Mouse (Mus musculus) embryo, embryonic 11 days (tissue): ENCODE data around the gene Lamp1.

Experiments used
- DNase-seq: peaks from one replicate; pipeline ENCODE4 v3.0.0-alpha.2; 2015

Gene Lamp1

DNA sequence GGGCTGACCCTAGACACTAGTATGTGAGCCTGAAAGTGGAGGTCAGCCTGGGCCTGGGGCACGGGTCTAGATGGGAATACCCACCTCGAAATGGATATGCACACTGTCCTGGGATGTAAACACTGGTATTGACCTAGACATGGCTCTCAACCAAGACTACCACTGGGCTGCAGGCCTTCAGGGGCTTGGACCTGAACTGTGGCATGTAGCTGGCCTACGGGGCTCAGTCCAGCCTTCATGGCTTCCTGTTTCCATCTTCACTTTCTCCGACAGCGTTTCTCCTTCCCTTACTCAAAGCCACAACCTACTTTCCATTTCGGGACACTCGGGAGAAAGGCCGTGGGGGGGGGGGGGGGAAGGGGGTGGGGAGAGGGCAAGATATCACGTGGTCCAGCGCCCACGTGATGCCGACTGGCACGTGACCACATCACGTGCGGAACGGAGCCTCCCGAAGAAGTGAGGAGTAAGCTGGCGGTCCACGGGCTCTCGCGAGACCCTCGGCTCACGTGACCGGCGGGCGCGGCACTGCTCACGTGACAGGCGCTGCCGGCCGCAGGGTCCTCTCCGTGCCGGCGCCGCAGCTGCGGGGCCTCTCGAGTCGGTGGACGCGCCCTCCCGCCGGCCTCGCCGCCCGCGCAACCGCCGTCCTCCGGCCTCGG, at the start of gene Lamp1:
TSS of gene Lamp1 (plus strand) at position 444 of the 659 bp plus-strand sequence.
- peak; percentile 100 for DNase-seq

GRCm38 (mm10) chr8:13109416-13109960, 49.5 kb upstream of the Lamp1 start:
- no peak for DNase-seq

DNA sequence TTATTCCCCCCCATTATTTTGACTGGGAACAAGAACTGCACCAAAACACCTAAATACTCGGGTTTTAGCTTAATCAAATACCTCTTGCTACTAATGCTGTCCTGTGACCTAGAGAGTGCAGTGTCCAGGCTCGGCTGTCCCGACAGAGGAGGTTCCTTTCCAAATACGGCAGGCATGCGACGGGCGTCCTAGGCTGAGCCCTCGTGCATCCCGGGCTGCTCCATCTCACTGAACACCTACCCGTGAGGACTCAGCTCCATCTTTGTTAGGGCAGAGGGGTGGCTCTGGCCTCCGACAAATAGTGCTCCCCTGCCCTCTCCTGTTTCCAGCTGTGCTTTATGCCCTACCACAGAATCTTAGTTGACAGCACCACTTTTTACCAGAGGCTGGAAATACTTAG, 47.0 kb upstream of the Lamp1 start:
- no peak for DNase-seq

DNA sequence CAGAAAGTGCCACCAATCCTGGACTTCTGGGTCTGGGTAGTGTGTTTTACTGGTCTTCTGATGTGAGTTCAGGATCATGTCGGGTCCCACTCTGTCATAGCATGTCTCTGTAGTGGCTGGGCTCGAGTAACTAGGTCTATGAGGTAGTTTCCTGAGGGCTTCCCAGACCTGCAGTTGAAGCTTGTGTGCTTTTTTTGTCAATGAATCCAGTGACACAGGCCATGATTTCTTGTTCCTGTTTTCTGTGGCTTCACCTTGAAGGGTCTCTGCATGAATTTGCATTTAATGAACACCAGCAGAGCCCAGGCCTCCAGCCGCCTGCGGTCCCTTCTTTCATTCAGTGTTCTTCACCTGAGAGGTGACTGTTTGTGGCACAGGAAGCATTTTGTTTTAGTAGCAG, 45.7 kb upstream of the Lamp1 start:
- DNase-seq = no peak

GRCm38 (mm10) chr8:13117096-13117495, 41.9 kb upstream of the Lamp1 start:
- no peak for DNase-seq

DNA sequence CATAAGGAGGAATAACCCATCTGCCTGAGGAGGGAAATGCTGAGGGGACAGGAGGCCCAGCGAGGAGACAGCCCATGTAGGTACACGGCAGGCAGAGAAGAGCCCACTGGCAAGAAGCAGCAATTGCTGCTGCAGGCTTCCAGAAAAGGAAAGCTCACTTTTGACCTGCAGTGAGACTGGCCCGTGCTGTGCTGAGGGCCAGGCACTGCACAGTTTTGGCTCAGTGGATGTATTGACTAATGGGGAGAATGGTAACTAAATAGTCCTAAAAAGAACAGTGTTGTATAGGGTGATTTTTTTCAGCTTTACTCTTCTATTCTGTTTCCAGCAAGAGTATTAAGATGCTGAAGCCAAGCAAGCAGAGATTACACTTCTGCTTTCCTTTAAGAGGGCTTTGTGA, 40.4 kb upstream of the Lamp1 start:
- DNase-seq = no peak

DNA sequence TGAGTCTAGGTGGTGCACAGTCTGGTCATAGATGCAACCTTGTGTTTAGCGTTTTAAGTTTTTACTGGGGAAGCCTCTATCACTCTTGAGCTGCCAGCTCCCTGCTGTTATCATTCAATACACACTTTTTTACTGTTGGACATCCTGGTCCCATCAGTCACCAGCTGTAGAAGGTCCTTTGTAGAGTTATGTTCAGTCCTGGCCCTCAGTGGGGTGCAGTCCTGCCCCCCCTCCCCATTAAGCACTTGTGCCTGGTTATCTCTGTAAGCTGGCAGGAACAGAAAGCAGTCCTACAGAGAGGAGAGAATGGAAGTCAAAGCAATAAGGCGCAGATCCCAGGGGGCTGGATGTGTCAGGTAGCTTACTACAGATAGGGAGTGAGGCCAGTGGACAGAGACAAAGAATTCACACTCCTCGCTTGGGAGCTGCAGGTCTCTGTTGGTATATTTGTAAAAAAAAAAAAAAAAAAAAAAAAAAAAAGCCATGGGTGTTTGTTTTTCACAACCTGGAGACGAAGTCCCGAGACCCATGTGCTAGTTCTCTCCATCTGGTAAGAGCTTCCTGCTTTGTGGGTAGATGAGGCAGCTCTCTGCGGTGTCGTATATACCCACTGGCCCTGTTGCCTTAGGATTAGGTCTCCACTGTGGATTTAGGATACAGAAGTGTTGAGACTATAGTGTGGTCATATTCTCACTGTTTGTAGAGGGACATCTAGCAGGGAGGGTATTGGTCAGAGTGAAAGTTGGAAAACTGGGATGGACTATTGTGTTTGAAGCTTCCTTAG, 37.9 kb upstream of the Lamp1 start:
- DNase-seq = no peak

DNA sequence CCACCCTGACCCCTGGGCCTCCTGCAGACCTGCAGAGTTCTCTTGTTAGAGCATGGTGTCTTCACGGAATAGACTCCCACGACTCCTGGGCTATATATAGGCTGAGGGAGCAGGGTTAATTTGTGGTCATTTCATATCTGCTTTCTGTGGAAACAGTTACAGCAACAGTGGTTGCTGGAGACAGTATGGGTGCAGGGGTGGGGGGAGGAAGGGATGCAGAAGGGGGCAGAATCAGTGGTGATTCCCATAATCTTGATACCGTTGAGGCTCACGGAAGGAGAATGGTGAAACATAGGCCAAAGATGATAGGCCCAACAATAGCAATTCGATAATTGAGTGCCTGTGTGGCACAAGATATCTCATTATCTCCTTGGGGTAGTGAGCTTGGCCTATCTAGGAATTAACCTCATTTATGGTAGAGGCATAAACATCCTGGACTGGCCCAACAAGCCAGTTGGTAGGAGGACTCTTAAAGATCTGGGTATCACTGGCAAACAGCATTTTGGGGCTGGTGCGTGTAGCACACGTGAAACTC, 36.0 kb upstream of the Lamp1 start:
- no peak for DNase-seq

DNA sequence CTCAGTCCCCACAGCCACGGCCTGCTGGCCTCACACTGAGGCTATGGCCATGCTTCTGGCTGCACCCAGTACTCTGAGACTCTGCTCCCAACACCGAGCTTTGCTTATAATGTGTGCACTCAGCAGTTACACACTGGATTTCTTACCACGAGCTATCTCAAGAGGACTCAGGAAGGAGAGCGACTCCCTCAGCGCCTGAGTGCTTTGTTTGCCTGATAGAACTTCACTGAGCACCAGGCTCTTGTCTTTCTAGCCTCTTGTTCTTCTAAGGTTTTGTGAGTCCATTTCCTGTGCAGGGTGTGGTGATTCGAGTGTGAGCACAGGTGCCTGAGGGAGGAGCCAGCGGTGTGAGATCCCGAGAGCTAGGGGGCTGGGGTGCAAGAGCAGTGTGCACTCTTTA, 34.1 kb upstream of the Lamp1 start:
- no peak for DNase-seq

- peak; percentile 70 for DNase-seq
Measured at GRCm38 (mm10) chr8:13132220-13132619, 26.7 kb upstream of the Lamp1 start.

- no peak for DNase-seq
Measured at GRCm38 (mm10) chr8:13139641-13140182, 19.2 kb upstream of the Lamp1 start.

GRCm38 (mm10) chr8:13141681-13142080, 17.3 kb upstream of the Lamp1 start:
- DNase-seq = no peak

GRCm38 (mm10) chr8:13148476-13148875, 10.5 kb upstream of the Lamp1 start:
- no peak for DNase-seq

DNA sequence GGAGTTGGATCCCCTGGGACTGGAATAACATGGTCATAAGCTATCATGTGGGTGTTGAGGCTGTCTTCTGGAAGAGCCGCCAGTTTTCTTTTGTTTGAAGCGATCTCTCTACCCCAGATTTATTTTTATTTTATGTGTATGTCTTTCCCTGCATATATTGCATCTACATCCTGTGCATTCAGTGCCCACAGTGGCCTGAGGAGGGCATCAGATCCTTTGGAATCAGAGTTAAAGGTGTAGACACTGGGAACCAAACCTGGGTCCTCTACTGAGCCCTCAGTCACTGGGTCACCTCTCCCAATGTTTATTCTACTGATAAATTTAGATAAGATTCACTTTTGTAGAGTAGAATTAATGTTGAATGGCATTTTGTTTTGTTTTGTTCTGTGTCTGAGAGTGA, 9.7 kb upstream of the Lamp1 start:
- no peak for DNase-seq

GRCm38 (mm10) chr8:13149866-13150265, 9.1 kb upstream of the Lamp1 start:
- DNase-seq = no peak

- DNase-seq = no peak
Measured at GRCm38 (mm10) chr8:13150929-13151328, 8.0 kb upstream of the Lamp1 start.

GRCm38 (mm10) chr8:13154099-13154498, 4.9 kb upstream of the Lamp1 start:
- DNase-seq = no peak

DNA sequence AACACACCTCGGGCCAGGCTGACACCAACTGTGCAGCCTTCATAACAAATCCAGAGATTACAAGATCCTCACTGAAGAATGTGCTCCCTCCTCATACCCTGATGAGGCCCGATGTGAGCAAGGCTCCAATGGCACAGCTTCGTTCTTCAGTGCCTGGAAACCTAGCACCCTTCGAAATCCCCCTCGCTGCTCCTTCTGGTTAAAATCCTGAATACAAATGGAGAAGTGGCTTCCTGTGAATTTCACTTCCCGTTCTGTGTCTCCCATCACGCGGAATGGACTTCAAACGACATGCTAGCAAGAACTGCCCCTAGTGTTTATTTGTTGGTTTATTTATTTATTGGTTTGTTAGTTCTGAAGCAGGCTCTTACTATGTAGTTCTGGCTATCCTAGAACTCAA, 3.6 kb upstream of the Lamp1 start:
- DNase-seq = no peak

DNA sequence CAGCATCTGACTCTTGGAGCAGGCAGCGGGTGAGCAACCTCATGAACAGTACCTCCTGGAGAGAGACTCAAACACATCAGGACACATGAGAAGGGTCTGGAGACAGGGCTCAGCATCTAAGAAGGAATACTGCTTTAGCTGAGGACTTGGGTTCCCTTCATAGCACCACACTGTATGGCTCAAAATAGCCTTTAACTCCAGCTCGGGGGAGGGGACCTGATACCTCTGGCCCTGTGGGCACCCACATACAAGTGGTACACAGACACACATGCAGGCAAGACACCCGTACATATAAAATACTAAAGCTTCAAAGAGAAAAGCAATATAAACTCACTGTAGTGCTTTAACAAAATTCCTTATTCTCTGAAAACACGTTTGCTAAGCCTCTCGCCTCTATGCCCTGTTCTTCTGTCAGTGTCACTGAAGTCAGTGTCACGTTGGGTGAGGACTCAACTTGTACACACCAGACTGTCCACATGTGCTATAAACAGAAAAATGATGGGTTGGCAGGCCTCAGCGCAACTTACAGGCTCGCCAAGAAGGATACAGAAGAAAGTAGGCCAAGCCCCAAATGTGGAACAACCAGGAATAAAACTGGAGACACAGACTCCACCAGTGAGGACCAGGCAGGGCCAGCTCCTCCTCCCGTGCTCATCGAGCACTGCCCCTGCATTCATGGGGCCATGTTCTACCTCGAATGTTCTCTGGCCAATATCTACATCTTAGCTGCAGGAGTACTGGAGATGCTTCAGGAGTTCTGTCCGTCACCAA, 2.4 kb upstream of the Lamp1 start:
- DNase-seq = no peak

- no peak for DNase-seq
Measured at GRCm38 (mm10) chr8:13159377-13159881, 468 bp downstream of the Lamp1 start.

DNA sequence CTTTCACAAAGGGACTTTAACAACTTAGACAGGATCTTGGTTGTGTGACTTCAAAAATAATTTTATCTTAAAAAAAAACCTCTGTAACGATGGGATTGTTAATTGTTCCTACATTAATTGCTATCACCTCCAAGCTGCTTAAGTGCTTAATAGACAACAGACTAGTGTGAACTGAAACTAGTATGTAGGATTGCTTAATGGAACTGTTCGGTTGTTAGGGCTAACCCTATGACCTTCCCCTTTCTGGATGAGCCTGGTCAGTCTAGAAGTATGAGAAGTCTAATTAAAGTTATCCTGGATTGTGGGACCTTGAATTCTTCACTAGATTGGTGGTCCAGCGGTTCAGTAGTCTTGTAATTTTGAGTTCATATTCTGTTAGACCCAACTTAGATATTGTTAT, 1.7 kb downstream of the Lamp1 start:
- DNase-seq = no peak

DNA sequence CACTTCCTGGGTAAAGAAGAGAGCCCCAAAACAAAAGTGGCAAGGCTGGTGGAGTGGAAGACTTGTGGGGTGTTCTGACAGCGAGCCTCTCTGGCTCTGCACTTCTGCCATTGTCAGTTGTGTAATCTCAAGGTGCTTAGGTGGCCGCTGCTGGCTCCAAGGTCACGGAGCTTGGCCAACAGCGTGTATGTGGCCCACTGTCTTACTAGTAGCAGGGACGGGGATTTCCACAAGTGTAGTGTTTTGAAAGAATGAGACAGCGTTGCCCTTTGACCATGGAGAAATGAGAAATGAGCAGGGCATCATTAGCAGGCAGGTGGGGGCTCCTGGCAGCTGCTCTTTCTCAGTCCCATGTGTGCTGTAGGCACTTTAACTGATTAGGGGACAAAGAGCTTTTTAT, 3.1 kb downstream of the Lamp1 start:
- no peak for DNase-seq

GRCm38 (mm10) chr8:13163563-13163962, 4.6 kb downstream of the Lamp1 start:
- DNase-seq = no peak
